Mouse (Mus musculus): Measurements from ENCODE around the gene Wdr81. TPM values are rescaled to one million over a fixed set of nuclear protein-coding genes. Genes with fewer than 3 reads are reported as not detected.

The Wdr81 gene
- polyA plus RNA-seq, 2 experiments from 2014 or later = 6.3 to 9.9 TPM

- ATAC-seq = no peak
Observed at GRCm38 (mm10) chr11:75399411-75399841, 55.1 kb downstream of the Wdr81 start.

- no peak for ATAC-seq
Observed at GRCm38 (mm10) chr11:75397452-75397851, 57.1 kb downstream of the Wdr81 start.

- no peak for ATAC-seq
Observed at GRCm38 (mm10) chr11:75395611-75396010, 58.9 kb downstream of the Wdr81 start.

Other genes starting within 250 kb of the Wdr81 start
- 100 to 1,000 TPM; 214 to 322 TPM for gene Rpa1, start 106.4 kb downstream of the Wdr81 start, polyA plus RNA-seq (2017; shearing (Covaris generic))
- 10 to 100 TPM; 21.2 to 31.7 TPM for gene Smyd4, start 106.3 kb downstream of the Wdr81 start, polyA plus RNA-seq (2017; shearing (Covaris generic))
- 1 to 10 TPM; 3.4 to 6.9 TPM for gene Serpinf1, start 32.0 kb downstream of the Wdr81 start, polyA plus RNA-seq (2017; shearing (Covaris generic))
- gene Serpinf2, start 15.1 kb downstream of the Wdr81 start, polyA plus RNA-seq (2017; shearing (Covaris generic)) = under 1 TPM in 1 of 2 experiments, not detected in 1; 0.32 TPM
- 1 to 10 TPM; 8.8 to 9.0 TPM for gene Tlcd2, start 7.0 kb upstream of the Wdr81 start, polyA plus RNA-seq (2017; shearing (Covaris generic))
- 10 to 100 TPM; 37.0 to 42.3 TPM for gene Prpf8, start 32.1 kb upstream of the Wdr81 start, polyA plus RNA-seq (2017; shearing (Covaris generic))
- gene Rilp, start 55.4 kb upstream of the Wdr81 start, polyA plus RNA-seq (2017; shearing (Covaris generic)) = under 1 TPM in 1 of 2 experiments, not detected in 1; 0.56 TPM
- under 1 TPM; 0.85 to 0.91 TPM for gene Scarf1, start 58.8 kb upstream of the Wdr81 start, polyA plus RNA-seq (2017; shearing (Covaris generic))
- gene Slc43a2, start 77.0 kb upstream of the Wdr81 start, polyA plus RNA-seq (2017; shearing (Covaris generic)) = 10 to 100 TPM; 17.3 to 27.2 TPM
- gene Pitpna, start 133.4 kb upstream of the Wdr81 start, polyA plus RNA-seq (2017; shearing (Covaris generic)) = 10 to 100 TPM; 22.1 to 42.5 TPM
- 100 to 1,000 TPM; 123 to 160 TPM for gene Inpp5k, start 176.3 kb upstream of the Wdr81 start, polyA plus RNA-seq (2017; shearing (Covaris generic))
- gene Myo1c, start 195.8 kb upstream of the Wdr81 start, polyA plus RNA-seq (2017; shearing (Covaris generic)) = 10 to 100 TPM; 16.2 to 30.4 TPM
- 10 to 100 TPM; 10.4 to 15.3 TPM for gene Crk, start 224.5 kb upstream of the Wdr81 start, polyA plus RNA-seq (2017; shearing (Covaris generic))